Mouse (Mus musculus) right cerebral cortex, postnatal 10 days (tissue): Measurements from ENCODE around the gene Slc24a4.
"Not testable (repeated sequence)": the region's sequence is repeated elsewhere in the genome, so short reads cannot be mapped to it uniquely, and the experiment has no call there.

Experiments
- DNase-seq, 2 experiments: peaks; one replicate each; pipeline ENCODE4 v3.0.0; 2021; ENCODE audit warnings: low spot score in 2 of 2

Slc24a4 gene

DNA sequence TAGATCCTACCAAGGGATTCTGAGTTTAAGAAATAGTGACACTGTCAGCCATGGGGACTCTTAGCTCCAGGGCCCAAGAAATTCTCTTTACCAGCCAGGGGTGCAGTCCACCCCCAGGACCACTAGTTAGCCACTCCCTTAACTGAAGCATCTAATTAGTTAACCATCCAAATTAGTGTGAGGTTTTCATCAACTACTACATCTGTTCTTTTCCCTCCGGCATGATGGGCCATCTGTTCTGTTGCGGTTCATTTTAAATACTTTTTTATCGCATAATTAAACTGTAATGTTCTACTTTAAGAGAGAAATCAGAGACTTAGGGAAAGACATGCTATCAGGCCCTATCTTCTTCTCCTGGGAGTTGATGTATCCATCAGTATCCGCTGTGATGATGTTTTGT is 121.8 kb downstream of the Slc24a4 start:
- DNase-seq = peak in 1 of 2 experiments; percentile 54

DNA sequence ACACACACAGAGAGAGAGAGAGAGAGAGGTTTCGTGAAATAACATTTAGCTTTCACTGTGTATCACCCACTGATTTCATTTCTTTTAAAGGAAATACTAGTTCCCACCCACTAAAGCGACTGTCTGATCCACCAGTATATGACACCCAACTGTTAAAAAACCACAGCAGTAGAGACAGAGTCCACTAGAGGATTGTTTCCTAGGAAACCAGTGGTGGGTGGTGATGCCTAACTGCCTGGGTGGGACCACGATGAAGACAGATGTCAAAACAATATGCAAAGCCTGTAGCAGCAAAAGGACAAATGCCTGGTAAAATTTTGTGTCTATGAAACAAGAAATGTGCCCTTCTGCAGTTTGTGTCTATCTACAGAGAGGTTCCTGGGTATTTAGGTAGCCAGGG is 122.5 kb downstream of the Slc24a4 start:
- DNase-seq = peak in 1 of 2 experiments; percentile 59

DNA sequence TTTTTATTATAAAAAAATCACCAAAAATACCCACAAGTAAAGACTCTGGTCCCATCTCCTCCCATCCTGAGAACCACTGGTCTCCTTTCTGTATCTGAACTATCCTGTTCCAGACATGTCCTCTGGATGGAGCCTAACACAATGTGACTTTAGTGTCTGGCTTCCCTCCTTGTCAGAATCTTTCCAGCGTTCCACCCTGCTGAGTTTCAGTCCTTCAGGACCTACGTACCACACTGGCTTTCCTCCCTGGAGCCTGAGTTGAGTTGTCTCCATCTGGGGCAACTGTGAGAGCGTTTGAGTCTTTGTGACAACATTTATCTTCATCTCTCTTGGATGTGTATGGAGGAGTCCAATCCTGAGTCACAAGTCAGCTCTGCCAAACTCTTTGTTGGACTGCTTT is 123.5 kb downstream of the Slc24a4 start:
- DNase-seq = peak in 1 of 2 experiments; percentile 38

DNA sequence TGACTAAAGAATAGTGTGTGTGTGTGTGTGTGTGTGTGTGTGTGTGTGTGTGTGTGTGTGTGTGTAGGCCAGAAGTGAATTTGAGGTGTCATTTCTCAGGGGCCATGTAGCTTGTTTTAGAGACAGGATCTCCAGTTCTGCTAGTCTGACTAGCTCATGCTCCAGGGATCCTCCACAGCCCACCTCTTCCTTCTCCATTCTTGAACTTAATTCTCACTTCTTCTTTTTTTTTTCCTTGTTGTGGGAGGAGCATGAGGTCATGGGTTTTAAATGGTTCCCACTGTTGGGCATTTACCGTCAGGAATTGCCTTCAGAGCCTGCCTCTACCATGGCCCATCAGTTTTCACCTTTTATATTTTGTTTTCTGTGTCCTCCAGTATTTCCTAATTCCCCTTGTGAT is 124.0 kb downstream of the Slc24a4 start:
- DNase-seq = no peak

DNA sequence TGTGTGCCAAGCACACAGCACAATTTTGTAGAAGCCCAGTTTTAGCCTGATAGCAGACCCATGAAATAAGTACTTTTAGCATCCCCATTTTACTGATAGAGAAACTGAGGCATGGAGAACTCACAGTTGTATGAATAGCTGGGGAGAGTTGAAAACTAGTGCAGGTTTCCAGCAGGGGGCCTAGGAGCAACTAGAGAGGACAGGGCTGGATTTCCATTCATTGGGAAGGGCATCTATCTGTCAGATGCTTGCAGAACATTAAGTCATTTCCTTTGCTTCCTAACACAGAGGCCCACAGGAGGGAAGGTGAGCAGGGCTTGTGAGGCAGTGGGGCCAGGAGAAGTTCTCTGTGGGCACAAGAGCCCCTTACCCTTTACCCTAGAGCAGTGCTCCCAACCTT is 126.5 kb downstream of the Slc24a4 start:
- no peak for DNase-seq

DNA sequence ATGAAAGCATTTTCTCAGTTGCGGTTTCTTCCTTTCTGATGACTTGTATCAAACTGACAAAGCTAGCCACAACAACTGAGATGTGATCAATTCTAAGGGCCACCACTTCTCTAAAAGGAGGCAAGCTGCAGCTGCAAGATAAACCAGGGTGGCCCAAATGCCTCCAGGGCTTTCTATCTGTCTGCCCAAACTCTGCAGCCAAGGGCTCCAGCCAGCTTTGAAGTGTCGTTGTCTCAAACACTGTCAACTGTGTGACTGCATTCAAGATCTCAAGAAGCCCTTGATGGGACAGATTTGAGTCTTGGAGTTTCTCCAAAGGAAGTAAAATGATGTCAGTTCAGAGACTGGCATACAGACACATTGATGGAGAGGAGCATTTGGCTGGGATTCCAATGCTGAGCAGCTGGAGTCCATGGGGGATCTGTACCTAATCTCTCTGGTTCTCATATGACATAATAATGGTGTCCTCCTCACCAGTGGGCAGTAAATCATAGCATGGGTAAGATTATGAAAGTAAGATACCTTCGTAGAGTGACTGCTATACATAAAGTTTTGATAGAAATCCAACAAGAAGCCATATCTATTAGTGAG is 130.1 kb downstream of the Slc24a4 start:
- DNase-seq = no peak

DNA sequence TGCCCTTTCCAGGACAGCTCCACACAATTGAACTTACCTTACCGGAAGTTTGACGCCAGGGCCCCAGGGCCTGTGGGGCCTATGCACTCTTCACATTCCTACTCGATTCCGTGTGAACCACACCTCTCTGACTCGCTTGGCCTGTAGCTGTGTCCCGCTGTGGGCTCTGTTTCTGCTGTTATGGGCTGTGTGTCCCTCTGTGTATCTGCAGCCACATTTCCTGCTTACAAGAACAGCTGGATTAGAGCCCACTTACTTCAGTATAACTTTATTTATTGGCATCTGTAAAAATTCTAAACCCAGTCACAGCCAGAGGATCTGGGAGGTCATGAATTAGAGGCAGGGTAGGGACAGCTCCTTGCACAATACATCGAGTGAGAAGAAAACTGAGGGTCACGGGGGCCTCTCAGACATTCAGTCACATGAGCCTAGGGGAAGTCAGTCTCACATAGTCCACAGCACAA is 133.4 kb downstream of the Slc24a4 start:
- no peak for DNase-seq

DNA sequence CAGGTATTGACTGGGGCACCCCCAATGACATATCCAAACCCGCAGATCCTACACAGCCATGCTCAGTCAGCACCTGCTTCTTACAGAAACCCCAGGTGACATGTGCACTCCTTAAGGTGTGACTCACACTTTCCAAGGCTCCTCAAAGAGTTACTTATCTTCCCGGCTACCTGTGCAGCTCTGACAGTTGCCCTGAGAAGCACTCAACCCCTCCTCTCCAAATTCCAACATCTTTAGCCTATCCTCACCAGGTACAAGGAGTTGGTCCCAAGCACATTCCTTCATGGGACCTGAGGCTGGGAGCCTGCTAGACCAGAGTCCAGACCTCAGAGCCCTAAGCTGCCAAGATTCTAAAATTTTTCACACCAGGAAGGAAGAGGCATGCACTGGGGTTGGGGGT is 134.3 kb downstream of the Slc24a4 start:
- DNase-seq = no peak

DNA sequence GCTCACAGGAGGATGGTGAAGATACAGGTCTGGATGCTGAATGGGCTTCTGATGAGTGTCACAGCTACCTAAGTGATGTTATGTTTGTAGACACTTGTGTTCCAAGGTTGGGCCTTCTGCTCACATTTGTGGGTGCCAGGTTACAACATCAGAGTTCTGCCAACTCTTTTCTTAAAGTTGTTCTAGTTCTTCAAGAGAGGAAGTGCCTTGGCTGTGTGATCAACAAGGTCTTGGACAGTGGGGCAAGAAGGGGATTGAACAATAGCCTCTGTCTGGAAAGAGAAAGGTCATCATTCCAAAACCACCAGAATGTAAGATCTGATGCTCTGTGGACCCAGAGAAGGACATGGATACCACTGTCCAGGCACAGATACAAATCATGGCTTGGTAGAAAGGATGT is 134.7 kb downstream of the Slc24a4 start:
- no peak for DNase-seq

DNA sequence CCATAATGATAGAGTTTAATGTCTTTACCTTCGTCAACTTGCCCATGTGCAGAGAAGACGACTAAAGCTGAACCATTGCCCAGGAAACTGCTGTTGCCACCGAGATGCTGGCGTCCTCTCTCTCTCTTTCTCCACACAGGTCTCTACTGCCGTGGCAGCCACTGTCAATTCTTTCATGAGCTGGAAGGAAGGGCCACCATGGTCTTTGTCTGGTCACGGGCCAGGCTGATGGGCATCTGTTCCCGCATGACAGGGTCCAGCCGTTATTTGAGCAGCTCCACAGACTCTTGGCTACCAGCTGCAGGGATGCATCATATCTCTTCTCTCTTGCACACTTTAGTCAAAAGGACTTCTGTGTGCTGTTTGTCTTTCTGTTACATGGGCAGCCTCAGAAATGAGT is 137.9 kb downstream of the Slc24a4 start:
- DNase-seq = peak; percentile 41 to 55

DNA sequence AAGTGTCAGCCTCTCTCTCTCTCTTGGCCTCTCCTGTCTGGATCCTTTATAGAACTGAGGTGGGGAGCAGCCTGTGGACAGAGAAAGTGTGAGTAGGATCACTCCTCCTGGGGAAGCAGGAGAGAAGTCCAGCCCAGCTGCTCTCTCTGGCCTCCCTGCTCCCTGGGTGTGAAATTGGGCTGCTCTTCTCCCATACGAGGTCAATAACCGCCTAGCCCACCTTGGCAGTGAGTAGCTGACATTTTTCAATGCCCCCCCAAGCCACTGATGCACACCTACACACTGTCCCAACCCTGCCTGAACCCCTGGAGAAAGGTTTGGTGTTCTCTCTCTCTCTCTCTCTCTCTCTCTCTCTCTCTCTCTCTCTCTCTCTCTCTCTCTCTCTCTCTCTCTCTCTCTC is 140.6 kb downstream of the Slc24a4 start:
- DNase-seq = no peak

DNA sequence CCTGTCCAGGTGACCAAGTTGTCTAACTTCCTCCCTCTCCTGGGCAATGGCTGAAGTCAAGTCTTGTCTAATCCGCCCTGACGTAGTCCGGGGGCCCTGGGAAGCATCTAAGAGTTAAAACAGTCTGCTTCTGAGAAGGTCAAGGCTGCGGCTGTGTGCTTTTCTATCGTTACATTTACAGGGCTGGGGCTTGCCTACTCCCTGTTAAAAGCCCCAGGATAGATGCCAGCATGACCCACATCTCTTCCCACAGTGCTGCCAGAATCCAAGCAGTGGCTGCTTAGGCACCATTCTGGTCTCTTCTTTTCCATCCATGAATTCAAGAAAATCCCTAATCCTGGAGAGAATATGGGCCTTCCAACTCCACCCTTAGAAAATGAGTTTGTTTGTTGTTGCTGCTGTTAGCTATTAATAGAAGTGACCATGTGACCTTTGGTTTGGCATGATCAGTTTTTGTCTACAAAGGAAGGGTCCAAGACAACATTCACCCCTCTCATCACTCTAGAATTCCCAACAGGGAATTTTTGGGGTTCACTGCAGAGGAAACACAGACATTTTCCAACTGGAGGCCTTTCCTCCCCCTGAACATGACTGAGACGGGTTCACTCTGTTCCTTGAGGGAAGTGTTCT is 142.4 kb downstream of the Slc24a4 start:
- DNase-seq = no peak

DNA sequence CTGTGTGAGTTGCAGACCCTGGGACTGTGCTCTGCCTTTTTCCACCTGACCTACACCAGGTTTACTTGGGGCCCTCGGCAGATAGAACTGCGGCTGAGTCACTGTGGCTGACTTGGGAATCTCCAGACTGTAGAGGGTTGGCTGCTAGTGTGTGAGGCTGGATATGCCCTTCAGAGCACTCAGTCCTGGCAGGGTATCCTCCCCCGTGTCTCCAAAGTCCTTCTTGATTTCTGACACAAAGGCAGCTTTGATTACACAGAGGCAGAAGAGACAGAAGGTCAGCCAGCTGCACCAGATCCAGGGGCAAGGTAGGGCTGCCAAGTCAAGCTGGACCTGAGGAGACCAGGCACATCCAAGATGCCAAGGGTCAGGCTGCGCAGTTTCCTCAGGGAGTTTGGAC is 142.9 kb downstream of the Slc24a4 start:
- DNase-seq = no peak

DNA sequence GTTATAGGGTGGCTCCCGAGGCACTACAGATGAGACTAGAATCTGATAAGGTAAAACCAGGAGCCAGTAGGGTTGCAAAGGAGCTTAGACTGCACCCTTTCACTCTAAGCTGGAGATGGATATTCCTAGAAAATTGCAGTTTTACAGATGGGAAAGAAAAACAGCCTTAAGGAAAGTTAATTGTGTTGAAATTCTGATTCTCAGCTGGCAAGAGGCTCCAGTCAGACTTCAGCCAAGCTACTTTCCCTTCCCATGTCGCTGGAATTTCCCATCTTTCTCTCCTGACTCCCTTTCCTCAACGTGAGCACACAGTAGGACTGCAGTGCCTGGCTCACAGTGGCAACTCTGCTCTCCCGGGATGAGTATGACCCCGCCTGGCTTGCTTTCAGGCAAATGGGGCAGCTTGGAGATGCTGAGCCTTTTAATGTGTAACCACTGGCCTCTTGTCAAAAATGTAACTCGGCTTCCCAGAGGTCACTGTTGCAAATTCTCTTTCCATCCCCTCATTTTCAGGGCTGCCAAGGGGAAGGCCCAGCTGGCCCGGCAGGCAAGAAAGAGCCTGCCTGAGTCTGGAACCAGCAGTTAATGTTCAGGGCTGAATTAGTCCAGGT is 147.4 kb downstream of the Slc24a4 start:
- no peak for DNase-seq

DNA sequence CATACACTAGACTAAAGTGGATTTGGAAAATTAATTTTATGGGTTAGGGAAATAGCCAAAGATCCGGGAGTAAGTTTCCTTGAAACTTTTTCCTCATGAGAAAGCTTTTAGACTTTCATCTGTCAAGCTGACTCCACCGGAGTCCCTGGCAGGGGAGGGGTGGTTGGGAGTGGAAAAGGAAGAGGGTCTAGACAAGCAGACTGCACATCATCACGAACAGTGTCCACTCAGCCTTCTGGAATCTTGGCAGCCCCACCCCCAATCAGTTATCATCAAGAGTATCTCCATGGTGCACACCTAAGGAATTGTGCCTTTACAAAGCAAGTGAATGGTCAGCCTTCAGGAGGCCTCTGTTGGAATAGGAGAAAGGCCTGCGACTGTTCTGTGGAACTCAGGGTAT is 151.8 kb downstream of the Slc24a4 start:
- not testable (repeated sequence) for DNase-seq

DNA sequence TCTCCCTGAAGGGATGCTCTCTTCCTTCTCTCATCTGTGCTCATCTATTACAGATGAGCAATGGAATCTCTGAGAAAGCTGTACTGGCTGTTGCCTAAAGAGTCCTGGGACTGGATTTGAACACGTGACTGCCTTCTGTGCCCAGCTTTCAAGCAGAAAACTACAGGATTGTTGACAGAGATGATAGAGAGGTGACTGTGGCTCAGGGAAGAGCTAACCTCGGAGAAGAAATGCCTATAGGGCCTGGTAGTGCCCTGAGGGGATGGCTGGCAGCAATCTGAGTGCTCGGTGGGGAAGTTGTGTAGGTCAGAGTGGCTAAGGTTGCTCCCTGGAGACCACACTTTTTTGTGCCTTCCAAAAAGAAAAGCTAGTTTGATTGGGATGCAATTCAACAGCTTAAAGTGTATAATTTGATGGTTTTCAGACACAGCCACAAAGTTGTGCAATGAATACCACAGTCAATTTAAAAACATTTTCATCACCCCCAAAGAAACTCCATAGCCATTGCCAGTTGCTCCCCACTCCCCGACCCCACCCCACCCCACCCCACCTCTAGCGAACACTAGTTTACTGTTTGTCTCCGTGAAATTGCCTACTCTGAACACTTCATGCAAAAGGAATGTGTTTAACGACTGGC is 152.5 kb downstream of the Slc24a4 start:
- no peak for DNase-seq

DNA sequence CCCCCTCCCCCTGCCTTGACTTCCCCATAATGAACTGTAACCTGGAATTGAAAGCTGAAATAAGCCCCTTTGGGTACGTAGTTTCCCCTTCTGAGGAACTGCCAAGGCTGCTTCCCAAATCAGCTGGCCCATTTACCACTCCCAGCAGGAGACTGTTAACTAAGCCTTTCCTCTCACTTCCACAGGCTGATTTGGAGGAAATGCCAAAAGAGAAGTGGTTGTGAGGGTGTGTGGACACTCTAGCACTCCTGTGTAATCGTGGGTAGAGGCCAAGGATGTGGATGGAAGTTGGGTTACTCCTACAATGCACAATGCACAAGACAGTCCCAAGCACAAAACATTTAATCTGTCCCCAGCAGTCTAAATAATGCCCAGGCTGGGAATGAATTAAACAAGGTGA is 153.6 kb downstream of the Slc24a4 start:
- DNase-seq = no peak

DNA sequence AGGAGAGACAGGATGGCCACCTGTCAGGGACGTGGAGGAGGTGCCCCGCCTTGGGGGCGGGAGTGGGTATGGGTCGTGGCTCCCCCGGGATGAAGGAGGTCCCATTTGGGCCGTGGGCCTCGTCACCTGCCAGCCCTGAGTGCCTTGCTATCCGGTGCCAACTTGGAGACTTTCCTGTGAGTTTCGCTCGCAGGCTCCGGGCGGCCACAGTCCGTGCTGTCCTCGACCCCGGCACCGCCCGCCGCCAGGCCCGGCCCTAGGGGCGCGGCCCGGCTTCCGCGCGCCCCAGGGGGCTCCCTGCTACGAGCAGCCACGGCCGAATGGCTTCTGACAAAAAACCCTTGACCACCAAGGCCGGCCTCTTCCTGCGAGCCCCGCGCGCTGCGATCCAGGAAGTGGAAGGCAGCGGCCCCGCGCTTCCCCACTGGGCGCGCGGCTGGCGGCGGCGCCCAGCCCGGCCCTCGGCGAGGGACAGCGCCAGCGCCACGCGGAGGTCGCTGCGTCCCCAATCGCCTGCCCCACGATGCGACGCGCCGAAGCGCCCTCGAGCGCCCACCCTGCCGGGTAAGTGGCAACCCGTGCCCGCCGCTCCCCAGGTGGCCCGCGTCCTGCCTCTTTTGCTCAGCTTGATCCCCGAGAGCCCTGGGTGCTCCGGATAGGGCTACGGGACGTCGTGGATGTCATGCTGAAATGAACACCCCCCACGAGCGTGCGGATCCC is 154.4 kb downstream of the Slc24a4 start, which contains the start of gene Rin3:
TSS of gene Rin3 (plus strand) at position 286 of the 720 bp plus-strand sequence.
- DNase-seq = peak in 1 of 2 experiments; percentile 46

DNA sequence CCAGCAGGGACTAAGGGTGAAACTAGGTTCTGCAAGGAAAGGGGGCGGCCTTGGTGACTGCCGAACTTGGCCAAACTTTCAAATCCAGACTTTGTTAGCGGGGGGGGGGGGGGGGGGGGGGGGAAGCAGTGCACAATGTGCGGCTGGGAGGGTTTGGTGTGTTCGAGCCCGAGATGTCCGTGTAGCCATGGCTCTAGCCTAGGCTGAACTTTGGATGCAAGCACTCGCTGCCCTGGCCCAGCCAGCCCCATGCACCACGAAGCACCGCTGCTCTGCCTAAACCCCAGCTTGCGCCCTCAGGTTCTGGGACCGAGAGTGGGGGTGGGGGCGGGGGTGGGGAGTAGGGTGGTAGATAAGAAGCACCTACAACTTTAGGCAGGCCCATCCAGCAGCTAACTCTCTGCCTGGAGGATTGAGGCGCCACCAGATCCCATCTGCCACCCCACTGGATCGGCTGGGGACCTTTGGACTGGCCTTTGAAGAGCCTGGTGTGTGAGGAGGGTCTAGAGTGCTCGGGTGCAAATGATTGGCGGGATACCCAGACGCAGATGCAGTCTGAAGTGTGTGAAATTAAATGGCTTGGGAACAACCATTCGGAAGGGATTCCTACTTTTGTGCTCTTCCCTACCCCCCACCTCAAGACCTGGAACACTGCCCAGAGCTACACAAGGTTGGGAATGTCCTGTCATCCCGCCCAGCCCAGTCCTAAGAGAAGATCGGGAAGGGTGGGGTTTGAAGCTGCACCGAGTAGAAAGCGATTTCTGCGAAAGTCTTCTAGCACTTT is 155.1 kb downstream of the Slc24a4 start:
- DNase-seq = peak in 1 of 2 experiments; percentile 45

DNA sequence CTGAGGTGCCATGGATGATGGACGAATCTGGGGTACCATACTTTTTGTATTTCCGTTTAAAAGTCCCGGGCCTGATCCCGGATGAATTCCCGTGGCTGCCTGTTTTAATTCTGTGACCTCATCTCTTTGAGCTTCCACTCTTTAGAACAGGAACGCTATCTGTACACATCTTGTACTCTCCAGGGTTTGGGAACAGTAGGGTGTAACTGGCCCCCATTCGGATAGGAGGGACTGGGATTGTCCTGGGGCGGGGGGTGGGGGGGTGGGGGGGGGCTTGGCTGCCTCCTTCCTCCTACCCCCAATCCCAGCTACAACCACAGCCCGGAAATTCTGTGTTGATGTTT is 155.7 kb downstream of the Slc24a4 start:
- no peak for DNase-seq

DNA sequence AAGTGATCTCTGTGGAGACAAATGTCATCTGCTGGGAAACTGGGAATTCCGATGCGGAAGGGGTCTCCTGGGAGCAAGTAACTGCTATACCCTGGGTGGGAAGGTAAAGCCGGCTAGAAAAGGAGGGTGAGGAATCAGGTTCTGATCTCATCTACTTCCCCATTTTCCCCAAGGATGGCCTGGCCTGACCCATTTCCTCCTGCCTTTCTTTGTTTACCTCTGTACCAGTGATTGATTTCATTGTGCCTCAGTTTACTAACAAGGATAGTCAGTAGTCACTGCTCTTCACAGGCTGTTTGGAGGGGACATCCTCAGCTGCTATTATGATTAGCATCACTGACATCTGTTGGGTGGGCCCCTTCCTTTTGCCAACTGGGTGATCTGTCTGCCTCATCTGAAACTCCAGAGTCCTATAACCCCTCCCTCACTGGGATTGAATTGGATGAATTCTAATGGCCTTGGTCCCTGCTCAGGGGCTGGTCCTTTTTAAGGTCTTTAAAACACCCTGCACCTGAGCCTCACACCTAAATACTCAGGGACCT is 156.2 kb downstream of the Slc24a4 start:
- no peak for DNase-seq
